ENCODE assay signal across 25 mouse cellular contexts in the genomic region with DNA sequence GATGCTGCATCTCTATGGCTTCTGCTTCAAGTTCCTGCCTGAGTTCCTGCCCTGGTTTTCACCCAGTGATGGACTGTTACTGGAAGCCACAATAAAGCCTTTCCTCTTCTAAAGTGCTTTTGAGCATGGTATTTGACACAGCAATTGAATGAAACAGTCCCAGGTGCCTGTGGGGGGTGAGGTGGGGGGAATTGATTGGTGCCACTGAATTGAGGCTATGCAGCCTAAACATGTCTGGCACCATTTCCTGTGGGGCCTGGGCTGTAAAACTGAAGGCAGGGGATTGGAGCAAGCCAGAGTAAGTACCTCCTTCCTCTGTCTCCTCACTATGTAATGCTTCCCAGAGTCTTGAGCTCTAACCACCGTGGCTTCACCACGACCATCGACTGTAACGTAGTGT. TPM values are rescaled to one million over a fixed set of nuclear protein-coding genes. Genes with fewer than 3 reads are reported as not detected.
A peak's percentile ranks its signal among the peaks of the same experiment; 100 is the strongest.
DNase-seq lines count a peak whose midpoint lies in the region; ATAC-seq lines count a peak whose summit lies in the region.
"Had no signal": no experiment of that assay in that cellular context is flagged by ENCODE, and none has a peak within 500 bp of the region (broad histone marks: within the 10 kb centered on the region; RNA-seq: fewer than 3 reads in every experiment).

No protein-coding gene starts in this region.

- no peaks in the 10 kb centered on the region for H3K27me3 ChIP-seq in heart, embryonic 16.5 days (ENCODE audit: control insufficient read depth, insufficient read depth, low read length)
- H3K27me3 ChIP-seq in midbrain, embryonic 16.5 days (ENCODE audit: control insufficient read depth, insufficient read depth, low read depth, low read length), result no peaks in the 10 kb centered on the region
- H3K27me3 ChIP-seq: embryonic facial prominence, embryonic 15.5 days; heart, embryonic 15.5 days; hindbrain, embryonic 12.5 days had no signal

- ATAC-seq in heart, embryonic 16.5 days (replicated peaks; ENCODE audit: extremely low read depth, insufficient read depth, low FRiP score), result peak; percentile 60
- ATAC-seq in midbrain, embryonic 16.5 days, result no peak
- ATAC-seq: forebrain, embryonic 14.5 days; hindbrain, embryonic 16.5 days had no signal

- H3K27ac ChIP-seq in heart, embryonic 16.5 days (ENCODE audit: low read length), result no peak overlapping the region
- no peak overlapping the region for H3K27ac ChIP-seq in midbrain, embryonic 16.5 days (ENCODE audit: low read length)
- H3K27ac ChIP-seq: embryonic facial prominence, embryonic 15.5 days; forebrain, embryonic 10.5 days; heart, adult 2 months; heart, embryonic 15.5 days; hindbrain, embryonic 12.5 days had no signal

- no peak overlapping the region for H3K4me2 ChIP-seq in heart, embryonic 16.5 days (ENCODE audit: low read depth, low read length)
- no peak overlapping the region for H3K4me2 ChIP-seq in midbrain, embryonic 16.5 days (ENCODE audit: low read length)
- H3K4me2 ChIP-seq: embryonic facial prominence, embryonic 15.5 days; heart, embryonic 11.5 days; heart, embryonic 15.5 days; hindbrain, embryonic 12.5 days had no signal

- no peaks in the 10 kb centered on the region for H3K9me3 ChIP-seq in heart, embryonic 16.5 days (replicated peaks; ENCODE audit: control insufficient read depth, low read length)
- no peaks in the 10 kb centered on the region for H3K9me3 ChIP-seq in midbrain, embryonic 16.5 days (replicated peaks; ENCODE audit: control insufficient read depth, low read length, poor library complexity, severe bottlenecking)
- H3K9me3 ChIP-seq: embryonic facial prominence, embryonic 15.5 days; forebrain, embryonic 10.5 days; G1E; heart, embryonic 15.5 days; hindbrain, embryonic 12.5 days had no signal

- WGBS in heart, embryonic 16.5 days, result 72% methylated on average over 4 of the region's 4 CpGs
- WGBS in midbrain, embryonic 16.5 days, result 90% methylated on average over 4 of the region's 4 CpGs

- no peak overlapping the region for H3K9ac ChIP-seq in heart, embryonic 16.5 days (ENCODE audit: low read length)
- H3K9ac ChIP-seq in midbrain, embryonic 16.5 days (ENCODE audit: low read depth, low read length), result no peak overlapping the region
- H3K9ac ChIP-seq: embryonic facial prominence, embryonic 15.5 days; heart, embryonic 15.5 days; hindbrain, embryonic 12.5 days had no signal

- no peak for DNase-seq in heart, postnatal 36 days
- DNase-seq in CD4-positive, CD25-positive, alpha-beta regulatory T cell, adult 2 months (ENCODE audit: low read depth, low spot score), result peak; percentile 20
- peak; percentile 34 for DNase-seq in naive thymus-derived CD4-positive, alpha-beta T cell, adult 2 months (ENCODE audit: low read depth)
- peak; percentile 51 for DNase-seq in thymus, postnatal 25 days
- no peak for DNase-seq in cerebellum, postnatal 36 days
- DNase-seq in layer of hippocampus, postnatal 14 days (ENCODE audit: low spot score in 2 of 2), result no peak
- DNase-seq: adrenal gland, adult 8-10 months; adrenal gland, postnatal 36 days; cerebellum, adult 11 months; cerebellum, adult 9-10 months; cerebellum, postnatal 25 days; gastrocnemius, postnatal 10 days; heart, adult 2 months; heart, postnatal 4 days had no signal

- H3K36me3 ChIP-seq in heart, embryonic 16.5 days (ENCODE audit: control insufficient read depth, insufficient read depth), result no peaks in the 10 kb centered on the region
- H3K36me3 ChIP-seq in midbrain, embryonic 16.5 days (ENCODE audit: control insufficient read depth, insufficient read depth, low read length), result no peaks in the 10 kb centered on the region
- H3K36me3 ChIP-seq: embryonic facial prominence, embryonic 15.5 days; forebrain, embryonic 10.5 days; G1E; heart, embryonic 15.5 days; hindbrain, embryonic 12.5 days had no signal

- intact Hi-C loops in heart, postnatal 36 days (cut with DNase I), result no loop called here

- peaks cover 2% of the 10 kb centered on the region; the same call in 1 of the 2 replicates for H3K4me1 ChIP-seq in heart, embryonic 16.5 days (ENCODE audit: control insufficient read depth, insufficient read depth, low read length)
- H3K4me1 ChIP-seq in midbrain, embryonic 16.5 days (ENCODE audit: control insufficient read depth, insufficient read depth, low read length), result no peaks in the 10 kb centered on the region

- no peak overlapping the region for H3K4me3 ChIP-seq in heart, embryonic 16.5 days (ENCODE audit: low read length)
- H3K4me3 ChIP-seq in midbrain, embryonic 16.5 days (ENCODE audit: low read depth, low read length), result no peak overlapping the region
- H3K4me3 ChIP-seq: embryonic facial prominence, embryonic 15.5 days; erythroblast, embryonic 14.5 days; forebrain, embryonic 10.5 days; heart, adult 2 months; heart, embryonic 15.5 days; hindbrain, embryonic 12.5 days had no signal

RNA-seq across cellular contexts. Expression of gene Tubb2b, which starts 15.6 kb away (rescaled TPM):
- 52.1 and 56.8 TPM in 2 replicates for polyA plus RNA-seq in heart, embryonic 16.5 days (2015; fragmentation: Nextera tagmentation; extraction: Ambion mirVana)
- total RNA-seq in heart, postnatal 36 days (2021), result 1 to 10 TPM; 4.4 to 5.6 TPM
- polyA plus RNA-seq in midbrain, embryonic 16.5 days (2015; fragmentation: Nextera tagmentation; extraction: Ambion mirVana), result 1,230 and 1,315 TPM in 2 replicates
- 100 to 1,000 TPM; 703 to 790 TPM for total RNA-seq in layer of hippocampus, postnatal 14 days (2021)

RNA-seq across cellular contexts. Expression of gene Tubb2a, which starts 36.8 kb away (rescaled TPM):
- polyA plus RNA-seq in heart, embryonic 16.5 days (2015; fragmentation: Nextera tagmentation; extraction: Ambion mirVana), result 166 and 171 TPM in 2 replicates
- 10 to 100 TPM; 41.2 to 43.8 TPM for total RNA-seq in heart, postnatal 36 days (2021)
- 3,297 and 3,828 TPM in 2 replicates for polyA plus RNA-seq in midbrain, embryonic 16.5 days (2015; fragmentation: Nextera tagmentation; extraction: Ambion mirVana)
- 1,000 to 10,000 TPM; 2,027 to 2,125 TPM for total RNA-seq in layer of hippocampus, postnatal 14 days (2021)

RNA-seq across cellular contexts. Expression of gene Psmg4, which starts 48.1 kb away (rescaled TPM):
- polyA plus RNA-seq in heart, embryonic 16.5 days (2015; fragmentation: Nextera tagmentation; extraction: Ambion mirVana), result 65.3 and 74.1 TPM in 2 replicates
- 10 to 100 TPM; 28.3 to 30.9 TPM for total RNA-seq in heart, postnatal 36 days (2021)
- polyA plus RNA-seq in midbrain, embryonic 16.5 days (2015; fragmentation: Nextera tagmentation; extraction: Ambion mirVana), result 71.6 and 74.6 TPM in 2 replicates
- total RNA-seq in layer of hippocampus, postnatal 14 days (2021), result 10 to 100 TPM; 26.1 to 33.6 TPM

Comparison
In these comparisons a context has a peak if more than half of its experiments do, and no peak if none do; other contexts are left out.
1. DNase-seq: peak in CD4-positive, CD25-positive, alpha-beta regulatory T cell, adult 2 months (single experiment), naive thymus-derived CD4-positive, alpha-beta T cell, adult 2 months (single experiment) and thymus, postnatal 25 days (single experiment); none in heart, postnatal 36 days (0 of 2), cerebellum, postnatal 36 days (0 of 2) and layer of hippocampus, postnatal 14 days (0 of 2).
2. RNA of gene Tubb2b, which starts 15.6 kb away (total RNA-seq): 703 to 790 TPM in layer of hippocampus, postnatal 14 days; 4.4 to 5.6 TPM in heart, postnatal 36 days; every median in the first group is over 100 times any median in the second.
3. RNA of gene Tubb2a, which starts 36.8 kb away (total RNA-seq): 2,027 to 2,125 TPM in layer of hippocampus, postnatal 14 days; 41.2 to 43.8 TPM in heart, postnatal 36 days; every median in the first group is over 10 times any median in the second.